Mouse (Mus musculus) myocyte (in vitro differentiated cells): ENCODE data around the gene Optc. TPM values are rescaled to one million over a fixed set of nuclear protein-coding genes. Genes with fewer than 3 reads are reported as not detected.

Experiments
- H3K27me3 ChIP-seq: one replicate; pipeline ENCODE4 v1.6.1; 2011; ENCODE audit not compliant: control insufficient read depth, insufficient read depth, insufficient read length
- H3K36me3 ChIP-seq: one replicate; pipeline ENCODE4 v1.6.1; 2011; ENCODE audit not compliant: control insufficient read depth, insufficient read depth
- H3K4me2 ChIP-seq: one replicate; pipeline ENCODE4 v1.6.1; 2011; ENCODE audit warnings: low read depth, control low read depth
- H3K4me3 ChIP-seq: one replicate; pipeline ENCODE4 v1.5.1; 2011; ENCODE audit warnings: mild to moderate bottlenecking, control low read depth, moderate library complexity
- H3K79me2 ChIP-seq: one replicate; pipeline ENCODE4 v1.6.1; 2011; ENCODE audit not compliant: control insufficient read depth, insufficient read depth
- H3ac ChIP-seq: one replicate; pipeline ENCODE4 v1.6.1; 2011; ENCODE audit not compliant: control insufficient read depth, insufficient read length
- CEBPB ChIP-seq: IDR thresholded peaks from 2 replicates; pipeline ENCODE4 v1.6.1; 2011; ENCODE audit warnings: mild to moderate bottlenecking, moderate library complexity; ENCODE audit not compliant: poor library complexity, insufficient read depth, severe bottlenecking
- E2F4 ChIP-seq: IDR thresholded peaks from one replicate; pipeline ENCODE4 v1.6.1; 2011; ENCODE audit warnings: mild to moderate bottlenecking, control low read depth, moderate library complexity; ENCODE audit not compliant: insufficient read depth
- MAX ChIP-seq: IDR thresholded peaks from one replicate; pipeline ENCODE4 v1.6.1; 2011; ENCODE audit warnings: low read depth, mild to moderate bottlenecking, control low read depth
- MYOD1 ChIP-seq, 3 experiments: IDR thresholded peaks; one replicate each; pipeline ENCODE4 v1.6.1; 2011; ENCODE audit warnings: control low read depth in 2 of 3, low read depth in 2 of 3, mild to moderate bottlenecking in 2 of 3, moderate library complexity in 1 of 3; ENCODE audit not compliant: insufficient read length in 2 of 3, control insufficient read depth in 1 of 3
- MYOG ChIP-seq, 3 experiments: IDR thresholded peaks; one replicate each; pipeline ENCODE4 v1.6.1; 2011; ENCODE audit warnings: control low read depth in 2 of 3, low read depth in 2 of 3, mild to moderate bottlenecking in 2 of 3; ENCODE audit not compliant: insufficient read length in 2 of 3, control insufficient read depth in 1 of 3, insufficient read depth in 1 of 3
- POLR2A ChIP-seq: IDR thresholded peaks from one replicate; pipeline ENCODE4 v1.6.1; 2011; ENCODE audit warnings: low read depth, mild to moderate bottlenecking, control low read depth, moderate library complexity; ENCODE audit not compliant: insufficient read length
- POLR2AphosphoS2 ChIP-seq: IDR thresholded peaks from one replicate; pipeline ENCODE4 v1.6.1; 2011; ENCODE audit warnings: low read depth, control low read depth; ENCODE audit not compliant: insufficient read length
- REST ChIP-seq: IDR thresholded peaks from one replicate; pipeline ENCODE4 v1.6.1; 2011; ENCODE audit warnings: mild to moderate bottlenecking, control low read depth, moderate library complexity; ENCODE audit not compliant: insufficient read depth, insufficient read length
- SRF ChIP-seq: IDR thresholded peaks from one replicate; pipeline ENCODE4 v1.6.1; 2011; ENCODE audit warnings: low read depth; ENCODE audit not compliant: control insufficient read depth, insufficient read length
- TCF12 ChIP-seq: IDR thresholded peaks from one replicate; pipeline ENCODE4 v1.6.1; 2011; ENCODE audit warnings: mild to moderate bottlenecking, control low read depth; ENCODE audit not compliant: poor library complexity, insufficient read depth, severe bottlenecking
- TCF3 ChIP-seq: IDR thresholded peaks from one replicate; pipeline ENCODE4 v1.6.1; 2011; ENCODE audit warnings: low read depth, control low read depth; ENCODE audit not compliant: insufficient read length
- USF1 ChIP-seq: IDR thresholded peaks from one replicate; pipeline ENCODE4 v1.6.1; 2011; ENCODE audit warnings: low read depth, mild to moderate bottlenecking, control low read depth, moderate library complexity
- polyA plus RNA-seq: library from polyadenylated mRNA; unstranded; fragments of >200 nt; fragmentation: generic; extraction: Trizol; gene quantifications from one replicate; pipeline ENCODE4 v1.2.1, GENCODE M21; 2012; ENCODE audit warnings: missing spikeins

Gene Optc
- polyA plus RNA-seq, 1 experiment: 0.49 TPM

DNA sequence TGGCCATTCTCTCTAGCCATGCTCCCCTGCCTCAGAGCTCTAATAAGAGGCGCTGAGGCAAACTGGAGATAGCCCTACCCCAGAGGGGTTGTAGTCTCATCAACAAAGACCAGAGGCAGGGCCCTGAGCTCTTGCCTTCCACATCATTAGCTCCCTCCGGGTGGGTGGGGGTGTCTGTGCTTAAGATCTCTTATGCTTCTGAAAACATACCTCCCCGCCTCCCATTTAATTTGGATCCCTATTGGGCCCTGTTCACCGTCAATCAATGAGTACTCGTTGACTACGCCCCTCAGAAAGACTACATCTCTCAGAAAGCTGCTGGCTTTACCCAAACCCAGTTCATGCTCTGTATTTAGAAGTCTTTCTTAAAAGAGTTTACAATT, 10.3 kb upstream of the Optc start:
- TF ChIP-seq TCF3 (no peak), MYOG (IDR thresholded peaks at IDR 0.05; ENCODE audit: control insufficient read depth in 1 of 3, insufficient read depth in 1 of 3, insufficient read length in 2 of 3, low read depth in 2 of 3) (no peak), POLR2A (no peak), E2F4 (no peak), POLR2AphosphoS2 (no peak), SRF (no peak), USF1 (no peak), REST (no peak), CEBPB (no peak), MAX (no peak), TCF12 (no peak), MYOD1 (IDR thresholded peaks at IDR 0.05; ENCODE audit: control insufficient read depth in 1 of 3, insufficient read length in 2 of 3, low read depth in 2 of 3) (no peak)

DNA sequence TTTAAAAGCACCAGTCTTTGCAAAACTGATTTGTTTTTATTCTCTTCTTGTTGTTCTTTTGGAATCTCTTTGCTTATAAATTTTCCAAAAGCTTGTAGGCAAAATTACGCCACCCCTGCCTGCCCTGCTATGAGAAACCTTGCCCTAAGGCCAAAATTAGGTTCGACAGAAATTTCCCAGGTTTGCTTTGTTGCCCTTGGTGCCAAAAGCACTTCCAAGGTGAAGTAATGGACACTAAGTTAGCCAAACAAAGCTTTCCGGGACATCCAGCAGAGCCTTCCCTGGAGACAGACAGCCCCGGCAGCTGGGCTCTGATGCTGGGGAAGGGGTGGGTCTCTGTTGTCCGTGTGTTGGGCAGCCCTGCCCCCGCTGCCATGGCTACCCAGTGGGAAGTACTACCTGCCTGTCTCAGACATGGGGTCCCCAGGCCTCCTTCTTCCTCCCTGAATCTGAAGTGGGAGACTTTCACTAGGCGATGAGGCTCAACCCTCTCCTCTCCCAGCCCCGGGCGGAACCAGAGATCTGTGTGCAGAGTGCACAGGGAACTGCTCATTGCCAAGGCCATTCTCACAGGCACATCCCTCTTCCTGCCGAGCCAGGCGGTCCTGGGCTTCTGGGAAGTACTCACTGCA, 9.8 kb upstream of the Optc start:
- no peak for TF ChIP-seq MYOG (IDR thresholded peaks at IDR 0.05; ENCODE audit: control insufficient read depth in 1 of 3, insufficient read depth in 1 of 3, insufficient read length in 2 of 3, low read depth in 2 of 3)
- no peak for TF ChIP-seq MAX
- TF ChIP-seq TCF12: no peak
- no peak for TF ChIP-seq E2F4
- TF ChIP-seq POLR2AphosphoS2: no peak
- no peak for TF ChIP-seq CEBPB
- TF ChIP-seq REST: no peak
- Histone ChIP-seq H3K27me3 (no peaks in the 10 kb centered on the region), H3K4me2 (no peak overlapping the region), H3K79me2 (no peaks in the 10 kb centered on the region), H3ac (no peak overlapping the region), H3K36me3 (no peaks in the 10 kb centered on the region), H3K4me3 (no peak overlapping the region)

More for the DNA sequence above, 10.3 kb upstream of the Optc start:
- Histone ChIP-seq H3K4me2 (no peak overlapping the region), H3K79me2 (no peaks in the 10 kb centered on the region), H3K36me3 (no peaks in the 10 kb centered on the region), H3K27me3 (no peaks in the 10 kb centered on the region), H3K4me3 (no peak overlapping the region), H3ac (no peak overlapping the region)

DNA sequence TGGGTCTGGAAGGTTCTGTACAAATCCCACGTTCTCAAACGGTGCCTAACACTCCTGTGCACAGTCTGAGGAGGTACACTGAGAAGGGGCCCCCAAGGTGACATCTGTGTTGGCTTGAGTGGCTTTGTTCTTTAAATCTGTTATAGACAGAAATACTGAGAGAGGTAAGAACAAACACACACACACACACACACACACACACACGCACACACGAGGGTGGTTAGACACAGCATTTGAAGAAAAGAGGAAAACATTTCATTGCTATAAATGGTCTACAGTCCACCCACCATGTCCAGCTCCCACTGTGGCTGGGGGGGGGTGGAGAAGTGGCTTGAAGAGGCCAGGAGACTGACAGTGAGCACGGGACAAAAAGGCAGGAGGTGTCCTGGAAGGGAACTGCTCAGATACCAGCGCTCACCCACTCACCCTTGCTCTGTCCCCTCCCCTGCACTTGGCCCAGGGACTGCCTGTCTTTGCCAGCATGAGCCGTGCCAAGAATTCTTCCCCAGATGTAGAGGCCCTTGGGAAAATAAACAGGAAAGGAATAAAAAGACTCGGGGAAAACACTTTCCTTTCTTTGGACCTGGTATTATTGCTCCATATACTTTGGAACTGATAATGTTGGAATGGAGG, 8.0 kb upstream of the Optc start:
- TF ChIP-seq E2F4 (no peak), REST (no peak), SRF (no peak), MAX (no peak), MYOG (IDR thresholded peaks at IDR 0.05; ENCODE audit: control insufficient read depth in 1 of 3, insufficient read depth in 1 of 3, insufficient read length in 2 of 3, low read depth in 2 of 3) (no peak), TCF3 (no peak), MYOD1 (IDR thresholded peaks at IDR 0.05; ENCODE audit: control insufficient read depth in 1 of 3, insufficient read length in 2 of 3, low read depth in 2 of 3) (no peak), USF1 (no peak), CEBPB (no peak), POLR2A (no peak)
- Histone ChIP-seq H3K79me2 (no peaks in the 10 kb centered on the region), H3K27me3 (no peaks in the 10 kb centered on the region), H3K4me2 (peak overlapping the region; percentile 19), H3ac (no peak overlapping the region), H3K4me3 (no peak overlapping the region), H3K36me3 (no peaks in the 10 kb centered on the region)

DNA sequence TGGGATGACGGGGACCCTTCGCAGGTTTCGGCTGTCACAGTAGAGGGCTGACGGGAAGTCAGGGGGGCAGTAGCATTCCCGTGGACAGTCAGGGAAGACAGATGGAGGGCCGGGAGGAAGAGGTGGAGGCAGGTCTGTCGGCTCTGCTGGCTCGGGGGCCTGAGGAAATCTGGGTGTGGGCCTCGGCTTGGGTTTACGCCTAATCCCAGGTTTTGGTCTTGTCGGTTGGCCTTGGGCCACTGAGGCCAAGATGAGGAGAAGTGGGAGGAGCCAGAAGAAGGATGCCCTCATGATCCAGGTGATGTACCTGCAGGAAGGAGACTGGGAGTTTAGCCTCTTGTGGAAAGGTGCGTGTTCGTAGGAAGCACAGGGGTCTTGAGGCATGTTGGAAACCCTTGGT, 7.3 kb upstream of the Optc start:
- Histone ChIP-seq H3K36me3 (no peaks in the 10 kb centered on the region), H3K4me2 (no peak overlapping the region), H3K4me3 (no peak overlapping the region), H3ac (no peak overlapping the region), H3K79me2 (no peaks in the 10 kb centered on the region), H3K27me3 (no peaks in the 10 kb centered on the region)
- TF ChIP-seq USF1 (no peak), REST (no peak), TCF12 (no peak), CEBPB (no peak), TCF3 (no peak)

DNA sequence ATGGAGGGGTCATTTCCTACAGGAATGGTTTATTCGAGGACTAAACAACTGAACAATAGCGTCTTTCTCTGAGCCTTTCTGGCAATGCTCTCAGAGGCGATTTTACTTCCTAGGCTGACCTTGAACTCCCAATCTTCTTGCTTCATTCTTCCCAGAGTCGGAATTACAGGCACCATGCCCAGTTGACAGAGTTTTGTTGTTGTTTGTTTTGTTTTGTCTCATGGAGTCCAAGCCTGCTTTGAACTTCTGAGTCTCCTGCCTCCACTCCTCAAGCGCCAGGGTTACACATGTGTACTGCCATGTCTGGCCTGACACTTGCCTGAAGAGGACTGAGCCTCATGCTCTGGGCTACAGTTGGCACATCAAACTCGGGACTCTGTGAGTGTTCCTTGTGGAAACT, 5.2 kb upstream of the Optc start:
- Histone ChIP-seq H3K4me2 (no peak overlapping the region), H3K79me2 (no peaks in the 10 kb centered on the region), H3ac (no peak overlapping the region), H3K4me3 (no peak overlapping the region), H3K27me3 (no peaks in the 10 kb centered on the region), H3K36me3 (no peaks in the 10 kb centered on the region)
- TF ChIP-seq TCF3 (no peak), MYOD1 (IDR thresholded peaks at IDR 0.05; ENCODE audit: control insufficient read depth in 1 of 3, insufficient read length in 2 of 3, low read depth in 2 of 3) (no peak), USF1 (no peak)
